Comparison of ENCODE assay signal across 18 mouse cellular contexts in genomic region chr5:71091926-71092325, GRCm38 (mm10). TPM values are rescaled to one million over a fixed set of nuclear protein-coding genes. Genes with fewer than 3 reads are reported as not detected.
A peak's percentile ranks its signal among the peaks of the same experiment; 100 is the strongest.
DNase-seq lines count a peak whose midpoint lies in the region; ATAC-seq and TF ChIP-seq lines count a peak whose summit lies in the region.
"Had no signal": no experiment of that assay in that cellular context is flagged by ENCODE, and none has a peak within 500 bp of the region (broad histone marks: within the 10 kb centered on the region; RNA-seq: fewer than 3 reads in every experiment).

No protein-coding gene starts in this region.

- DNase-seq in forebrain, postnatal 0 days = peak; percentile 11
- no peak for DNase-seq in left cerebral cortex, adult 2 months (ENCODE audit: extremely low spot score in 1 of 2, low spot score in 2 of 2)
- DNase-seq in left cerebral cortex, adult 8-10 months (ENCODE audit: low spot score in 2 of 2) = no peak
- no peak for DNase-seq in midbrain, postnatal 0 days (ENCODE audit: low spot score)
- DNase-seq in midbrain, embryonic 11.5 days (ENCODE audit: low spot score, missing footprints) = no peak
- no peak for DNase-seq in embryo, embryonic 10 days (ENCODE audit: low spot score)
- DNase-seq: adrenal gland, adult 2 months; cerebellum, adult 2 months; heart, adult 18-20 months; heart, postnatal 10 days had no signal

- peaks cover 4% of the 10 kb centered on the region; the same call in 1 of the 2 replicates for H3K4me1 ChIP-seq in forebrain, postnatal 0 days (ENCODE audit: insufficient read depth)
- H3K4me1 ChIP-seq in forebrain, embryonic 16.5 days (replicated peaks; ENCODE audit: control insufficient read depth, insufficient read depth, low read length) = peaks cover 4% of the 10 kb centered on the region; the same call in 1 of the 2 replicates
- no peaks in the 10 kb centered on the region for H3K4me1 ChIP-seq in midbrain, postnatal 0 days (ENCODE audit: insufficient read depth, low read length)
- no peaks in the 10 kb centered on the region for H3K4me1 ChIP-seq in midbrain, embryonic 11.5 days (ENCODE audit: control insufficient read depth, insufficient read depth, low read length)
- H3K4me1 ChIP-seq: embryonic facial prominence, embryonic 12.5 days had no signal

- H3K27me3 ChIP-seq in forebrain, postnatal 0 days (ENCODE audit: insufficient read depth, low read length) = no peaks in the 10 kb centered on the region
- no peaks in the 10 kb centered on the region for H3K27me3 ChIP-seq in forebrain, embryonic 16.5 days (replicated peaks; ENCODE audit: control insufficient read depth, insufficient read depth, low read length)
- H3K27me3 ChIP-seq in midbrain, postnatal 0 days (ENCODE audit: insufficient read depth, low read length) = no peaks in the 10 kb centered on the region
- H3K27me3 ChIP-seq in midbrain, embryonic 11.5 days (ENCODE audit: control insufficient read depth, insufficient read depth, low read length) = peaks cover 2% of the 10 kb centered on the region; the same call in 1 of the 2 replicates
- H3K27me3 ChIP-seq: CH12.LX; forebrain, embryonic 12.5 days had no signal

- WGBS in forebrain, postnatal 0 days = 61% methylated on average over 2 of the region's 2 CpGs
- WGBS in forebrain, embryonic 16.5 days = 64% methylated on average over 2 of the region's 2 CpGs
- WGBS in midbrain, postnatal 0 days = 75% methylated on average over 2 of the region's 2 CpGs
- 83% methylated on average over 2 of the region's 2 CpGs for whole genome bisulfite sequencing in midbrain, embryonic 11.5 days

- no peaks in the 10 kb centered on the region for H3K9me3 ChIP-seq in forebrain, postnatal 0 days (ENCODE audit: low read length)
- H3K9me3 ChIP-seq in forebrain, embryonic 16.5 days (ENCODE audit: control insufficient read depth, low read length) = no peaks in the 10 kb centered on the region
- no peaks in the 10 kb centered on the region for H3K9me3 ChIP-seq in midbrain, postnatal 0 days (ENCODE audit: low read length)
- no peaks in the 10 kb centered on the region for H3K9me3 ChIP-seq in midbrain, embryonic 11.5 days (ENCODE audit: control insufficient read depth, low read length)
- H3K9me3 ChIP-seq: embryonic facial prominence, embryonic 12.5 days; forebrain, embryonic 12.5 days; heart, embryonic 10.5 days had no signal

- H3K4me3 ChIP-seq in forebrain, postnatal 0 days (ENCODE audit: low read depth, low read length) = no peak overlapping the region
- no peak overlapping the region for H3K4me3 ChIP-seq in forebrain, embryonic 16.5 days (replicated peaks; ENCODE audit: low read length)
- H3K4me3 ChIP-seq in left cerebral cortex, adult 2 months = peak overlapping the region; percentile 81; the same call in 1 of the 2 replicates
- no peak overlapping the region for H3K4me3 ChIP-seq in midbrain, postnatal 0 days (ENCODE audit: low read depth, low read length)
- no peak overlapping the region for H3K4me3 ChIP-seq in midbrain, embryonic 11.5 days (ENCODE audit: low read depth, low read length)
- H3K4me3 ChIP-seq: embryonic facial prominence, embryonic 12.5 days; forebrain, embryonic 12.5 days; heart, embryonic 10.5 days had no signal

- no peak overlapping the region for H3K9ac ChIP-seq in forebrain, postnatal 0 days
- H3K9ac ChIP-seq in forebrain, embryonic 16.5 days (replicated peaks; ENCODE audit: low read depth, low read length) = no peak overlapping the region
- H3K9ac ChIP-seq in midbrain, postnatal 0 days (replicated peaks; ENCODE audit: low read length, poor library complexity, severe bottlenecking) = no peak overlapping the region
- no peak overlapping the region for H3K9ac ChIP-seq in midbrain, embryonic 11.5 days (ENCODE audit: low read length)
- H3K9ac ChIP-seq: embryonic facial prominence, embryonic 12.5 days; forebrain, embryonic 12.5 days; hindbrain, embryonic 14.5 days had no signal

- H3K27ac ChIP-seq in forebrain, postnatal 0 days (ENCODE audit: low read depth, low read length) = no peak overlapping the region
- no peak overlapping the region for H3K27ac ChIP-seq in forebrain, embryonic 16.5 days (ENCODE audit: low read length)
- no peak overlapping the region for H3K27ac ChIP-seq in left cerebral cortex, adult 2 months
- H3K27ac ChIP-seq in midbrain, postnatal 0 days (ENCODE audit: low read depth, low read length) = no peak overlapping the region
- no peak overlapping the region for H3K27ac ChIP-seq in midbrain, embryonic 11.5 days (ENCODE audit: low read depth, low read length)
- H3K27ac ChIP-seq: embryonic facial prominence, embryonic 12.5 days; forebrain, embryonic 12.5 days; heart, embryonic 10.5 days; hindbrain, embryonic 14.5 days had no signal

- H3K4me2 ChIP-seq in forebrain, postnatal 0 days (ENCODE audit: low read depth) = no peak overlapping the region
- no peak overlapping the region for H3K4me2 ChIP-seq in forebrain, embryonic 16.5 days (ENCODE audit: low read length)
- peak overlapping the region; percentile 40 for H3K4me2 ChIP-seq in midbrain, postnatal 0 days (ENCODE audit: low read depth, low read length, poor library complexity, severe bottlenecking)
- no peak overlapping the region for H3K4me2 ChIP-seq in midbrain, embryonic 11.5 days
- H3K4me2 ChIP-seq: embryonic facial prominence, embryonic 12.5 days; forebrain, embryonic 12.5 days had no signal

- no peaks in the 10 kb centered on the region for H3K36me3 ChIP-seq in forebrain, postnatal 0 days (ENCODE audit: insufficient read depth)
- H3K36me3 ChIP-seq in forebrain, embryonic 16.5 days (ENCODE audit: control insufficient read depth, insufficient read depth) = no peaks in the 10 kb centered on the region
- H3K36me3 ChIP-seq in midbrain, postnatal 0 days (ENCODE audit: insufficient read depth, low read length) = no peaks in the 10 kb centered on the region
- no peaks in the 10 kb centered on the region for H3K36me3 ChIP-seq in midbrain, embryonic 11.5 days (ENCODE audit: control insufficient read depth, insufficient read depth, low read length)
- H3K36me3 ChIP-seq: embryonic facial prominence, embryonic 12.5 days; forebrain, embryonic 12.5 days; heart, embryonic 10.5 days had no signal

- TF ChIP-seq CTCF in forebrain, postnatal 0 days (IDR thresholded peaks at IDR 0.05; ENCODE audit: low read depth) = no peak
- no peak for TF ChIP-seq CTCF in left cerebral cortex, adult 2 months (IDR thresholded peaks at IDR 0.05)
- TF ChIP-seq CTCF in midbrain, postnatal 0 days (IDR thresholded peaks at IDR 0.05) = no peak

- no peak for ATAC-seq in forebrain, postnatal 0 days
- no peak for ATAC-seq in forebrain, embryonic 16.5 days
- no peak for ATAC-seq in midbrain, postnatal 0 days (ENCODE audit: low FRiP score)
- no peak for ATAC-seq in midbrain, embryonic 11.5 days (ENCODE audit: low FRiP score)
- ATAC-seq: inflammation-experienced regulatory T-cells, adult 6 months had no signal

- intact Hi-C loops in left cerebral cortex, adult 2 months (cut with DNase I) = loop anchor here (5.0 to 10.0 kb wide), 4 partner anchors 95 to 1500 kb away; partner anchors contain the start of gene Gnpda2

RNA-seq across cellular contexts. Expression of gene Gabra2, which starts 3.7 kb away (rescaled TPM):
- total RNA-seq in forebrain, postnatal 0 days (2014; rRNA removed) = 38.9 and 46.0 TPM in 2 replicates
- polyA plus RNA-seq in forebrain, postnatal 0 days (2015; fragmentation: Nextera tagmentation; extraction: Ambion mirVana) = 22.9 and 97.5 TPM in 2 replicates
- polyA plus RNA-seq in forebrain, embryonic 16.5 days (2015; fragmentation: Nextera tagmentation; extraction: Ambion mirVana) = 54.2 and 75.3 TPM in 2 replicates
- 10 to 100 TPM; 91.3 to 96.7 TPM for total RNA-seq in left cerebral cortex, adult 2 months (2021)
- total RNA-seq in left cerebral cortex, adult 8-10 months (2022) = 10 to 100 TPM; 74.0 to 89.7 (median 74.9) TPM
- 29.4 and 36.7 TPM in 2 replicates for total RNA-seq in midbrain, postnatal 0 days (2014; rRNA removed)
- polyA plus RNA-seq in midbrain, postnatal 0 days (2015; fragmentation: Nextera tagmentation; extraction: Ambion mirVana) = 52.1 and 72.4 TPM in 2 replicates
- 5.4 and 5.7 TPM in 2 replicates for polyA plus RNA-seq in midbrain, embryonic 11.5 days (2014; fragmentation: Nextera tagmentation; extraction: Ambion mirVana)
- total RNA-seq: CH12.LX; heart, adult 18-20 months; heart, postnatal 10 days; heart, postnatal 4 days had no signal
- polyA plus RNA-seq: adrenal gland, adult 2 months had no signal
